Mouse (Mus musculus): ENCODE measurements at regions not wholly inside any gene's neighbourhood (a gene's known extent, or its start where the extent isn't known, plus 50 kb on each side); places are given as distances from the start of the nearest gene placed in this dataset.

DNA sequence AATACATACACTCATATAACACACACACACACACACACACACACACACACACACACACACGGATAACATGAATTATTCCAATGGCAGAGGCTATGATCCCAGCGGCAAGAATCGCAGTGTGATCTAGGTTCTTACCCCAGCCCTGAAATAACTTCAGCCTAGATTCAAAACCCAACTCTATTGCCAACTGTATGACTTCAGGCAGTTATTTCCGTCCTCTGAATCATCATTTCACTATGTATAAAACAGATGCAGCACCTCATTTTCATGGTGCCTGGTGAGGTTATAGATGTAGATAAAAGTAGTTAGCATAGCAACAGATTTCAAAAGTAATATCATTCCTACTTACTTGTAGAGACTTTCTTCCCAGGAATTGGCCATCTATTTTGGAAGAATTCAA, 61.0 kb upstream of the Tnfsf11 start:
- Histone ChIP-seq H3K27ac (replicated peaks; ENCODE audit: insufficient read depth, low read depth, low read length) (no peak overlapping the region), H3K4me3 (ENCODE audit: insufficient read depth, low read depth, low read length) (no peak overlapping the region), H3K4me1 (ENCODE audit: control insufficient read depth, insufficient read depth, low read length) (no peaks in the 10 kb centered on the region), H3K36me3 (ENCODE audit: control insufficient read depth, insufficient read depth, low read length) (no peaks in the 10 kb centered on the region), H3K9ac (ENCODE audit: low read depth, low read length) (no peak overlapping the region), H3K27me3 (ENCODE audit: control insufficient read depth, insufficient read depth, low read length) (no peaks in the 10 kb centered on the region), H3K79me2 (ENCODE audit: control insufficient read depth, insufficient read depth, low read length) (no peaks in the 10 kb centered on the region)
- no peak for DNase-seq (ENCODE audit: extremely low read depth, low read depth, low spot score)
- TF ChIP-seq POLR2A (IDR thresholded peaks at IDR 0.05; ENCODE audit: extremely low read depth, insufficient read depth, low read length) (no peak), CTCF (IDR thresholded peaks at IDR 0.05; ENCODE audit: low read depth, low read length) (no peak)
- 86% methylated on average over 4 of the region's 4 CpGs for WGBS

DNA sequence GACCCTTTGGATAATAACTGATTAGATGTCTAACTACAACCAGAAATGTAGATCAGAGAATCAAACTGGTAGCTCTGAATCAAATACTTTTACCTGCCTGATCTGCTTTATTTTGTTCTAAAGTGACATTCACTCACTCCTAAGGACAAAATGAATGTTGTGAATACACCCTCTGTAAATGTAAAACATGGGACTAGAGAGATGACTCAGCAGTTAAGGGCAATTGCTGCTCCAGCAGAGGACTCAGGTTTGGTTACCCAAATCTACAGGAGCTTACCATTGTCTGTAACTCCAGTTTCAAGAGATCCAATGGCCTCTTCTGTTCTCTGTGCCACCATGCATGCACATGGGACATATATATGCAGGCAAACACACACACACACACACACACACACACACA, 57.0 kb upstream of the Tnfsf11 start:
- H3K4me3 ChIP-seq (ENCODE audit: insufficient read depth, low read depth, low read length): no peak overlapping the region
- H3K9ac ChIP-seq (ENCODE audit: low read depth, low read length): no peak overlapping the region
- H3K27ac ChIP-seq (replicated peaks; ENCODE audit: insufficient read depth, low read depth, low read length): no peak overlapping the region
- no peaks in the 10 kb centered on the region for H3K36me3 ChIP-seq (ENCODE audit: control insufficient read depth, insufficient read depth, low read length)
- no peaks in the 10 kb centered on the region for H3K4me1 ChIP-seq (ENCODE audit: control insufficient read depth, insufficient read depth, low read length)
- TF ChIP-seq POLR2A (IDR thresholded peaks at IDR 0.05; ENCODE audit: extremely low read depth, insufficient read depth, low read length): no peak
- TF ChIP-seq CTCF (IDR thresholded peaks at IDR 0.05; ENCODE audit: low read depth, low read length): no peak
- H3K27me3 ChIP-seq (ENCODE audit: control insufficient read depth, insufficient read depth, low read length): no peaks in the 10 kb centered on the region
- no peak for DNase-seq (ENCODE audit: extremely low read depth, low read depth, low spot score)
- H3K79me2 ChIP-seq (ENCODE audit: control insufficient read depth, insufficient read depth, low read length): no peaks in the 10 kb centered on the region

GRCm38 (mm10) chr14:78363123-78363522, 55.3 kb upstream of the Tnfsf11 start:
- no peak overlapping the region for H3K9ac ChIP-seq (ENCODE audit: low read depth, low read length)
- 71% methylated on average over 5 of the region's 5 CpGs for WGBS
- H3K4me1 ChIP-seq (ENCODE audit: control insufficient read depth, insufficient read depth, low read length): no peaks in the 10 kb centered on the region
- TF ChIP-seq CTCF (IDR thresholded peaks at IDR 0.05; ENCODE audit: low read depth, low read length) (no peak), POLR2A (IDR thresholded peaks at IDR 0.05; ENCODE audit: extremely low read depth, insufficient read depth, low read length) (no peak)
- no peaks in the 10 kb centered on the region for H3K79me2 ChIP-seq (ENCODE audit: control insufficient read depth, insufficient read depth, low read length)
- DNase-seq (ENCODE audit: extremely low read depth, low read depth, low spot score): no peak
- H3K27me3 ChIP-seq (ENCODE audit: control insufficient read depth, insufficient read depth, low read length): no peaks in the 10 kb centered on the region
- no peak overlapping the region for H3K4me3 ChIP-seq (ENCODE audit: insufficient read depth, low read depth, low read length)
- H3K27ac ChIP-seq (replicated peaks; ENCODE audit: insufficient read depth, low read depth, low read length): no peak overlapping the region
- H3K36me3 ChIP-seq (ENCODE audit: control insufficient read depth, insufficient read depth, low read length): no peaks in the 10 kb centered on the region

Measured in liver, adult 2 months (tissue).